Mouse (Mus musculus) c-Kit-positive CD71-positive TER-119-positive erythroid progenitor cells, embryonic 14.5 days (primary cell): ENCODE measurements at regions not wholly inside any gene's neighbourhood (a gene's known extent, or its start where the extent isn't known, plus 50 kb on each side); places are given as distances from the start of the nearest gene placed in this dataset.

Experiments used
- DNase-seq: peaks from one replicate; pipeline ENCODE4 v3.0.0-alpha.2; 2013; ENCODE audit warnings: low spot score

- no peak for DNase-seq
Observed at GRCm38 (mm10) chr12:99039497-99040322, 119.3 kb downstream of the Ttc8 start.

GRCm38 (mm10) chr12:99041606-99042005 lies 121.2 kb downstream of the Ttc8 start:
- DNase-seq = no peak

- no peak for DNase-seq
Observed at GRCm38 (mm10) chr12:99042918-99043862, 122.8 kb downstream of the Ttc8 start.

GRCm38 (mm10) chr12:99044477-99044876 lies 124.1 kb downstream of the Ttc8 start:
- no peak for DNase-seq

GRCm38 (mm10) chr12:99050426-99050825 lies 130.1 kb downstream of the Ttc8 start:
- no peak for DNase-seq

- no peak for DNase-seq
Observed at GRCm38 (mm10) chr12:99052599-99052998, 132.2 kb downstream of the Ttc8 start.

- DNase-seq = no peak
Observed at GRCm38 (mm10) chr12:99057521-99057920, 137.1 kb downstream of the Ttc8 start.

- DNase-seq = no peak
Observed at GRCm38 (mm10) chr12:99058916-99059315, 138.5 kb downstream of the Ttc8 start.

GRCm38 (mm10) chr12:99059491-99059890 lies 139.1 kb downstream of the Ttc8 start:
- no peak for DNase-seq

- no peak for DNase-seq
Observed at GRCm38 (mm10) chr12:99060702-99061101, 140.3 kb downstream of the Ttc8 start.

- DNase-seq = no peak
Observed at GRCm38 (mm10) chr12:99063441-99063840, 143.1 kb downstream of the Ttc8 start.

- no peak for DNase-seq
Observed at GRCm38 (mm10) chr12:99063885-99064284, 143.5 kb downstream of the Ttc8 start.

- no peak for DNase-seq
Observed at GRCm38 (mm10) chr12:99067962-99068361, 147.6 kb downstream of the Ttc8 start.

GRCm38 (mm10) chr12:99073766-99074165 lies 153.4 kb downstream of the Ttc8 start:
- DNase-seq = no peak

GRCm38 (mm10) chr12:99077366-99077765 lies 157.0 kb downstream of the Ttc8 start:
- no peak for DNase-seq

- no peak for DNase-seq
Observed at GRCm38 (mm10) chr12:99079873-99080272, 159.5 kb downstream of the Ttc8 start.

- no peak for DNase-seq
Observed at GRCm38 (mm10) chr12:99083616-99084015, 163.2 kb downstream of the Ttc8 start.

- peak; percentile 42 for DNase-seq
Observed at GRCm38 (mm10) chr12:99084144-99084543, 163.8 kb downstream of the Ttc8 start.

- no peak for DNase-seq
Observed at GRCm38 (mm10) chr12:99087286-99087685, 166.9 kb downstream of the Ttc8 start.

- DNase-seq = no peak
Observed at GRCm38 (mm10) chr12:99091770-99092169, 171.4 kb downstream of the Ttc8 start.

GRCm38 (mm10) chr12:99093151-99093550 lies 172.8 kb downstream of the Ttc8 start:
- no peak for DNase-seq

- no peak for DNase-seq
Observed at GRCm38 (mm10) chr12:99093989-99094388, 173.6 kb downstream of the Ttc8 start.
